Mouse (Mus musculus) G1E (cell line): ENCODE measurements around the gene Olfr447.

Experiments
- CTCF ChIP-seq: IDR thresholded peaks from 2 replicates; pipeline ENCODE4 v1.5.1; 2012; ENCODE audit warnings: low read depth, low read length, inconsistent platforms, mixed read lengths
- GATA1 ChIP-seq: IDR thresholded peaks from 2 replicates; pipeline ENCODE4 v1.6.1; 2012; ENCODE audit warnings: borderline replicate concordance, low read length, inconsistent platforms, mixed read lengths
- POLR2AphosphoS5 ChIP-seq: IDR thresholded peaks from 2 replicates; pipeline ENCODE4 v1.6.1; 2012; ENCODE audit warnings: low read depth, low read length, inconsistent platforms; ENCODE audit not compliant: insufficient replicate concordance
- TAL1 ChIP-seq: conservative IDR thresholded peaks from 2 replicates; pipeline ENCODE4 v1.6.1; 2012; ENCODE audit warnings: low read depth, low read length, inconsistent platforms, mixed read lengths

DNA sequence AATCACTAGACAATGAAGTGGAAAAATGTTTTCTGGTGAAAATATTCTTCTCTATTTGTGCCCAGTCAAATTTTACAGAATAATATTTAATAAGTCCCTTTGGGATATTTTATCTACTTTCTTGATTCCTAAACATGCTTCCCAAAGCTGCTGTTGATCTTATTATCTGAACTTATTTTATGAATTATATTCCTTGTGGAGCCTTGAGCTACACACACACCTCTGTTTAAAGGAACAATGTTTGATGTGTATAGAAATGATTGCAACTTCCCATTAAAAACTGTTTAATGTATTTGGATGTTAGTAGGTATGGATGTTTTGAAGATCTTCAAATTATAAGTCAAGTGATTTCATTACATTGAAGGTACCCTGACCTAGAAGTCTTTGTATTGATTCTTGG is at the start of gene Olfr447:
- TF ChIP-seq CTCF (no peak), TAL1 (no peak), GATA1 (no peak), POLR2AphosphoS5 (no peak)
